In genomic region chr2:71117797-71118708, GRCm38 (mm10) we compare ENCODE assay signal across 8 mouse cellular contexts. TPM values are rescaled to one million over a fixed set of nuclear protein-coding genes. Genes with fewer than 3 reads are reported as not detected.
DNase-seq lines count a peak whose midpoint lies in the region; ATAC-seq lines count a peak whose summit lies in the region.

Gene Cybrd1 (plus strand): TSS chr2:71117923.

- peaks cover 16% of the 10 kb centered on the region for H3K4me1 ChIP-seq in megakaryocyte, embryonic 14.5 days
- H3K4me1 ChIP-seq in intestine, embryonic 16.5 days (ENCODE audit: control insufficient read depth, insufficient read depth, low read length) = peaks cover 10% of the 10 kb centered on the region; the same call in 1 of the 2 replicates
- peaks cover 19% of the 10 kb centered on the region for H3K4me1 ChIP-seq in lung, embryonic 15.5 days

- H3K4me2 ChIP-seq in intestine, embryonic 16.5 days (ENCODE audit: low read depth, low read length) = peak within 1 kb of the TSS; percentile 95
- peak within 1 kb of the TSS; percentile 94 for H3K4me2 ChIP-seq in lung, embryonic 15.5 days

- WGBS in intestine, embryonic 16.5 days = 3% methylated on average over 60 of the region's 60 CpGs
- WGBS in lung, embryonic 15.5 days = 2% methylated on average over 60 of the region's 60 CpGs

- H3K4me3 ChIP-seq in megakaryocyte, embryonic 14.5 days (replicated peaks) = peak within 1 kb of the TSS; percentile 93
- peak within 1 kb of the TSS; percentile 67 for H3K4me3 ChIP-seq in intestine, embryonic 16.5 days (ENCODE audit: low read length)
- H3K4me3 ChIP-seq in lung, embryonic 15.5 days = peak within 1 kb of the TSS; percentile 50

- peak within 1 kb of the TSS; percentile 6; the same call in 1 of the 2 replicates for H3K27ac ChIP-seq in intestine, embryonic 16.5 days (ENCODE audit: low read length)
- H3K27ac ChIP-seq in lung, embryonic 15.5 days = no peak within 1 kb of the TSS

- peak; percentile 51 for DNase-seq in embryo, embryonic 10.5 days (ENCODE audit: low spot score)
- peak; percentile 95 for DNase-seq in heart, adult 11 months
- peak; percentile 9 for DNase-seq in skeletal muscle tissue, adult 2 months (ENCODE audit: low read depth, low spot score)
- DNase-seq in layer of hippocampus, adult 11-12 months (ENCODE audit: low spot score) = no peak

- H3K27me3 ChIP-seq in megakaryocyte, embryonic 14.5 days (replicated peaks) = peaks cover 63% of the 10 kb centered on the region
- no peaks in the 10 kb centered on the region for H3K27me3 ChIP-seq in intestine, embryonic 16.5 days (replicated peaks; ENCODE audit: control insufficient read depth, insufficient read depth, low read length)
- H3K27me3 ChIP-seq in lung, embryonic 15.5 days = no peaks in the 10 kb centered on the region

- peak within 1 kb of the TSS; percentile 78 for H3K9ac ChIP-seq in intestine, embryonic 16.5 days (ENCODE audit: low read depth, low read length)
- peak within 1 kb of the TSS; percentile 48 for H3K9ac ChIP-seq in lung, embryonic 15.5 days

- H3K36me3 ChIP-seq in megakaryocyte, embryonic 14.5 days (replicated peaks; ENCODE audit: low read length) = no peaks in the 10 kb centered on the region
- H3K36me3 ChIP-seq in intestine, embryonic 16.5 days (ENCODE audit: control insufficient read depth, insufficient read depth, low read length) = no peaks in the 10 kb centered on the region
- no peaks in the 10 kb centered on the region for H3K36me3 ChIP-seq in lung, embryonic 15.5 days

- no peak for ATAC-seq in megakaryocyte, adult 5-6 weeks (ENCODE audit: poor library complexity, severe bottlenecking)
- ATAC-seq in intestine, embryonic 16.5 days = peak; percentile 86
- ATAC-seq in lung, embryonic 15.5 days (ENCODE audit: borderline replicate concordance, extremely low read depth, low FRiP score, low TSS enrichment) = peak; percentile 65; the same call in 1 of the 2 replicates

- peaks cover 11% of the 10 kb centered on the region for H3K9me3 ChIP-seq in megakaryocyte, embryonic 14.5 days
- 0 out of 2 replicates have a peak, but pooled peaks cover 2% of the 10 kb centered on the region for H3K9me3 ChIP-seq in intestine, embryonic 16.5 days (ENCODE audit: control insufficient read depth, low read length)
- H3K9me3 ChIP-seq in lung, embryonic 15.5 days = no peaks in the 10 kb centered on the region

RNA-seq across cellular contexts. Expression of gene Cybrd1, which starts in this region (rescaled TPM):
- polyA plus RNA-seq in megakaryocyte, embryonic 14.5 days (2012; ENCODE audit: insufficient read depth, low replicate concordance) = 0.06 TPM in 1 of 2 replicates, not detected in the other
- total RNA-seq in megakaryocyte, adult 5-6 weeks (2015) = not detected in 2 replicates
- total RNA-seq in megakaryocyte, adult 5-6 weeks (2017) = 0.04 TPM in 1 of 2 replicates, not detected in the other
- 6.3 and 6.9 TPM in 2 replicates for polyA plus RNA-seq in intestine, embryonic 16.5 days (2015; fragmentation: Nextera tagmentation; extraction: Ambion mirVana)
- 2.3 and 3.3 TPM in 2 replicates for polyA plus RNA-seq in lung, embryonic 15.5 days (2015; fragmentation: Nextera tagmentation; extraction: Ambion mirVana)
